Mouse (Mus musculus): ENCODE measurements around the gene Tmbim4.

Tmbim4 gene

DNA sequence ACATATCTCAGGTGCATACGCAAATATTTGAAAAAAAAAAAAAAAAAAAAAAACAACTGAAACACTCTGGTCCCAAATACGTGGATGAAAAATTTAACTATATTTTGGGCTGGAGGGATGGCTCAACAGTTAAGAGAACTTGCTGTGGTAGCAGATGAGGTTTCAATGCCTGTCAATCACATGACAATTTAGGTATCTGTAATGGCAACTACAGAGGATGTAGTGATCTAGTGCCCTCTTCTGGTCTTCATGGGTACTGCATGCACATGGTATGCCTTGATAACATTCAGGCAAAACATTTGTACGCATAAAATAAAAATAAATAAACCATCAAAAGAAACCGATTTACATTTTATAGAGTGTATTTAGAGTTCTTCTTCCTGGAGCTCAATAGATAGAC is 69.4 kb downstream of the Tmbim4 start:
- Histone ChIP-seq H3K9me3 (ENCODE audit: low read length) (no peaks in the 10 kb centered on the region), H3K27me3 (ENCODE audit: insufficient read depth, low read length) (peaks cover 16% of the 10 kb centered on the region), H3K36me3 (ENCODE audit: insufficient read depth, low read length) (no peaks in the 10 kb centered on the region), H3K4me3 (replicated peaks; ENCODE audit: low read length) (no peak overlapping the region), H3K4me1 (replicated peaks; ENCODE audit: low read depth, low read length) (peaks cover 14% of the 10 kb centered on the region)
- peak; percentile 90 for TF ChIP-seq CTCF (conservative IDR thresholded peaks at IDR 0.05; ENCODE audit: low read length)
- TF ChIP-seq NANOG (IDR thresholded peaks at IDR 0.05; ENCODE audit: borderline replicate concordance, low read length) = no peak

DNA sequence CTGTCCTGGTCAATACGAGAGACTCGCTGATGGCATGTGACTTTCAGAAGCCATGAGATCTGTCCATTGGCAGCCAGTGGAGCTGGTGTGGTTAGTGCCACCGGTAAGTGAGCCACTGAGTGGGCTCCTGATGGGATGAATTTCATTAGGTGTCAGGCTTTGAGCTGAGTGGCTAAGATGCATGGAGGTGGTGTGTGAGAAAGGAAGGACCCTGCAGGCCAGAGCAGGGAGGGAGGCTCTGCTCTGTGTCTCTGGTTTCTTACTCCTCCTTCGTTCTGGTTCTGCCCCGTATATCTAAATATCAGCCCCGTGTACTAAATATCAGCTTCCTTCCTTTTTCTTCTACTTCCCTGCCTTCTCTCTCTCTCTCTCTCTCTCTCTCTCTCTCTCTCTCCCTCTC is 69.9 kb downstream of the Tmbim4 start:
- Histone ChIP-seq H3K4me3 (replicated peaks; ENCODE audit: low read length) (no peak overlapping the region), H3K4me1 (replicated peaks; ENCODE audit: low read depth, low read length) (peaks cover 14% of the 10 kb centered on the region), H3K9me3 (ENCODE audit: low read length) (no peaks in the 10 kb centered on the region), H3K36me3 (ENCODE audit: insufficient read depth, low read length) (no peaks in the 10 kb centered on the region), H3K27me3 (ENCODE audit: insufficient read depth, low read length) (peaks cover 17% of the 10 kb centered on the region)
- no peak for TF ChIP-seq POU5F1 (IDR thresholded peaks at IDR 0.05; ENCODE audit: borderline replicate concordance, low read length)
- TF ChIP-seq CTCF (conservative IDR thresholded peaks at IDR 0.05; ENCODE audit: low read length) = no peak
- TF ChIP-seq NANOG (IDR thresholded peaks at IDR 0.05; ENCODE audit: borderline replicate concordance, low read length) = no peak

DNA sequence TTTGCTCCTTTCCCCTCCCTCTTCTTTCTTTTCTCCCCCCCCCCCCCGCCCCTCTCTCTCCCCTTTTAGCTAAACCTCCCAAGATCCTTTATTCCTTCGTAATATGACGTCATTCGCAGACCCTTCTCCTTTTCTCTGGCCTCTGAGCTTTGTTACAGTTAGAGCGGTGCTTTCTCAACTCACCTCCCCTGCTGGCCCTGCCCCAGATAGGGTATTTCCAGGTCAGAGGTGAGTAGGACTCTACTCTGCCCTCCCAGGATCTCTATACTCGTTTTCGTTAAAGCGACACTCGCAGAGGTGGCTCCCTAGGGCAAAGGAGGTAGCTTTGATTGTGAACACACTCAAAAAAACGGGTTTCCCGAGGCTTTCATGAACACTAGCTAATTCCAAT is 70.5 kb downstream of the Tmbim4 start:
- no peaks in the 10 kb centered on the region for H3K36me3 ChIP-seq (ENCODE audit: insufficient read depth, low read length)
- H3K4me3 ChIP-seq (replicated peaks; ENCODE audit: low read length) = peak overlapping the region; percentile 26; the same call in 1 of the 2 replicates
- TF ChIP-seq NANOG (IDR thresholded peaks at IDR 0.05; ENCODE audit: borderline replicate concordance, low read length) = no peak
- TF ChIP-seq CTCF (conservative IDR thresholded peaks at IDR 0.05; ENCODE audit: low read length) = no peak
- no peak for TF ChIP-seq POU5F1 (IDR thresholded peaks at IDR 0.05; ENCODE audit: borderline replicate concordance, low read length)
- H3K9me3 ChIP-seq (ENCODE audit: low read length) = no peaks in the 10 kb centered on the region
- H3K27me3 ChIP-seq (ENCODE audit: insufficient read depth, low read length) = peaks cover 22% of the 10 kb centered on the region
- peaks cover 14% of the 10 kb centered on the region for H3K4me1 ChIP-seq (replicated peaks; ENCODE audit: low read depth, low read length)

DNA sequence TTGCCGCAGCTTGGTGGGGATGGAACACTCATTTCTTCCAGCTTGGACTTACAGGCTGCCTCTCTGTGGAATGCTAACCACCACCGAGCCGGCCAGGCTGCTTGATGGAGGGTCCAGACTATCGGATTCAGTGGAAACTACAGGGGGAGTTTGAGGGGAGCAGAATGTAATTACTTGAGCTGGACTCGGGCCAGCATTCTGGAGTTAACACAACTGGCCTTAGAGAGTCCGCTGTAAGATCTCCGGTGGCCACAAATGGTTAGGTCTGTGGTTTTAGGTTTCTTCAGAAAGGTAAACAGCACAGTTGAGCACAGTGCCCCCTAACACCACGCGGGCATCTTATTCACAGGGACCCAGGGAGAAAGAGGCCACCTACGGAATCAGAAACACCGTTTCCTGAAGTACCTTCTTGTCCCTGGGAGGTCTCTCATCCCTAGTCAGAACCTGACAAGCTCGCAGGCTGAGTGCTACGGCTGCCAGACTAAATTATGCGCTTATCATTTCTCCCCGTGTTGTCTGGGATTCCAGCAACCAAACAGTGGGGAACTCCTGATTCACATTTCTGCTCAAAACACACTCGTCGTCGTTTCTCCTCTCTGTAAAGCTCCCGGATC is 71.0 kb downstream of the Tmbim4 start:
- TF ChIP-seq NANOG (IDR thresholded peaks at IDR 0.05; ENCODE audit: borderline replicate concordance, low read length) = no peak
- TF ChIP-seq CTCF (conservative IDR thresholded peaks at IDR 0.05; ENCODE audit: low read length) = no peak
- no peak for TF ChIP-seq POU5F1 (IDR thresholded peaks at IDR 0.05; ENCODE audit: borderline replicate concordance, low read length)
- H3K4me1 ChIP-seq (replicated peaks; ENCODE audit: low read depth, low read length) = peaks cover 14% of the 10 kb centered on the region
- peaks cover 22% of the 10 kb centered on the region for H3K27me3 ChIP-seq (ENCODE audit: insufficient read depth, low read length)
- peak overlapping the region; percentile 26; the same call in 1 of the 2 replicates for H3K4me3 ChIP-seq (replicated peaks; ENCODE audit: low read length)
- no peaks in the 10 kb centered on the region for H3K9me3 ChIP-seq (ENCODE audit: low read length)
- H3K36me3 ChIP-seq (ENCODE audit: insufficient read depth, low read length) = no peaks in the 10 kb centered on the region

DNA sequence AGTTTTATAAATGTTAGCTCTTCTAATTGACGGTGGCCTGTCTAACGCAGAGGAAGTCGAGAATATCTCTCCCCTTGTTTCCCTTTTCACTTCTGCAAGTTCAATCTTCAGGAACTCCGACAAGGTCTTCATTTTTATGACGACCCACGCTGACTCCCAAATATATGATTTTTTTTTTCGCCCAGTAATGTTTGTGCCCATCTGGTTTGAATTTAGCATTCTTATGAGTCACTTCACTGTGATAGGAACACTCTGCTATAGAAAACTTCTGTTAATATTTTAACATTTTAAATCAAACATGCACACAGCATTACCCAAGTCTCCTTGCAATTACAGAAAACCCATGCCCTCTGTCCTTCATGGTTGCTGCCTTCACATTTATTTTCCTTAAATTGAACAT is 71.9 kb downstream of the Tmbim4 start:
- Histone ChIP-seq H3K4me3 (replicated peaks; ENCODE audit: low read length) (no peak overlapping the region), H3K27me3 (ENCODE audit: insufficient read depth, low read length) (peaks cover 22% of the 10 kb centered on the region), H3K36me3 (ENCODE audit: insufficient read depth, low read length) (no peaks in the 10 kb centered on the region), H3K9me3 (ENCODE audit: low read length) (no peaks in the 10 kb centered on the region), H3K4me1 (replicated peaks; ENCODE audit: low read depth, low read length) (peaks cover 12% of the 10 kb centered on the region)
- TF ChIP-seq NANOG (IDR thresholded peaks at IDR 0.05; ENCODE audit: borderline replicate concordance, low read length) (no peak), POU5F1 (IDR thresholded peaks at IDR 0.05; ENCODE audit: borderline replicate concordance, low read length) (no peak), CTCF (conservative IDR thresholded peaks at IDR 0.05; ENCODE audit: low read length) (no peak)

All from E14TG2a.4 (cell line).